8 mouse cellular contexts compared by ENCODE assay signal in genomic region chr3:51583574-51584391, GRCm38 (mm10). TPM values are rescaled to one million over a fixed set of nuclear protein-coding genes. Genes with fewer than 3 reads are reported as not detected.
DNase-seq lines count a peak whose midpoint lies in the region; ATAC-seq and TF ChIP-seq lines count a peak whose summit lies in the region.

No protein-coding gene starts in this region.

- no peak for TF ChIP-seq POLR2A in MEL (IDR thresholded peaks at IDR 0.05; ENCODE audit: control insufficient read depth in 1 of 2, insufficient read depth in 1 of 2, low read depth in 1 of 2, low read length in 2 of 2, poor library complexity in 1 of 2)

- peak; percentile 93 for TF ChIP-seq RAD21 in MEL (IDR thresholded peaks at IDR 0.05; ENCODE audit: low read depth, low read length)

- no peaks in the 10 kb centered on the region for H3K79me2 ChIP-seq in MEL (ENCODE audit: control insufficient read depth, insufficient read depth, low read length, poor library complexity)

- H3K9ac ChIP-seq in MEL (ENCODE audit: control insufficient read depth, low read depth, low read length, poor library complexity, severe bottlenecking): no peak overlapping the region
- H3K9ac ChIP-seq in hindbrain, embryonic 11.5 days (ENCODE audit: low read depth, low read length): no peak overlapping the region

- no peaks in the 10 kb centered on the region for H3K9me3 ChIP-seq in MEL (replicated peaks; ENCODE audit: insufficient read depth, low read length)
- no peaks in the 10 kb centered on the region for H3K9me3 ChIP-seq in hindbrain, embryonic 11.5 days (ENCODE audit: control insufficient read depth, low read length)

- DNase-seq in MEL (ENCODE audit: low read depth, low spot score): peak; percentile 80
- DNase-seq in cerebellum, adult 18-20 months: peak; percentile 82 to 84
- DNase-seq in frontal cortex, adult 2 months (ENCODE audit: extremely low spot score in 1 of 2, low spot score in 1 of 2): peak; percentile 69 to 95
- DNase-seq in hindbrain, embryonic 11.5 days (ENCODE audit: low spot score): peak; percentile 88
- DNase-seq in layer of hippocampus, adult 8-10 months (ENCODE audit: low spot score in 2 of 2): peak; percentile 62 to 89
- peak; percentile 86 for DNase-seq in lung, postnatal 25 days (ENCODE audit: low spot score)
- DNase-seq in retina, postnatal 1 day: peak; percentile 88
- peak; percentile 54 to 66 for DNase-seq in urinary bladder, adult 18-20 months (ENCODE audit: low spot score in 2 of 2)

- no peak overlapping the region for H3K4me2 ChIP-seq in hindbrain, embryonic 11.5 days (replicated peaks; ENCODE audit: low read depth, low read length)

- 25% methylated on average over 18 of the region's 18 CpGs for WGBS in hindbrain, embryonic 11.5 days

- peak; percentile 72 to 98 (median 82) for TF ChIP-seq CTCF in MEL (IDR thresholded peaks at IDR 0.05 in 2 of 3, conservative IDR thresholded peaks at IDR 0.05 in 1 of 3; ENCODE audit: control insufficient read depth in 1 of 3, insufficient read depth in 1 of 3, low read depth in 2 of 3, low read length in 3 of 3, poor library complexity in 1 of 3, severe bottlenecking in 1 of 3)

- TF ChIP-seq EP300 in MEL (IDR thresholded peaks at IDR 0.05; ENCODE audit: low read depth in 1 of 2, low read length in 2 of 2): no peak

- no peak overlapping the region for H3K27ac ChIP-seq in MEL (ENCODE audit: control insufficient read depth, low read depth, low read length)
- H3K27ac ChIP-seq in hindbrain, embryonic 11.5 days (ENCODE audit: low read depth, low read length): no peak overlapping the region

- ATAC-seq in hindbrain, embryonic 11.5 days (ENCODE audit: low FRiP score): peak; percentile 80

- peaks cover 0 to under 1% of the 10 kb centered on the region in 2 experiments; a peak in 1 of 4 replicates for H3K36me3 ChIP-seq in MEL (ENCODE audit: control insufficient read depth in 1 of 2, insufficient read depth in 2 of 2, low read length in 2 of 2)
- H3K36me3 ChIP-seq in hindbrain, embryonic 11.5 days (ENCODE audit: control insufficient read depth, insufficient read depth, low read length): no peaks in the 10 kb centered on the region

- H3K27me3 ChIP-seq in MEL (ENCODE audit: control insufficient read depth in 1 of 2, insufficient read depth in 2 of 2, low read length in 2 of 2): peaks cover 0 to 1% of the 10 kb centered on the region in 2 experiments; a peak in 1 of 4 replicates
- H3K27me3 ChIP-seq in hindbrain, embryonic 11.5 days (ENCODE audit: control insufficient read depth, insufficient read depth, low read length): no peaks in the 10 kb centered on the region

- peaks cover 0 to 1% of the 10 kb centered on the region in 2 experiments; a peak in 2 of 4 replicates for H3K4me1 ChIP-seq in MEL (ENCODE audit: control insufficient read depth in 1 of 2, insufficient read depth in 2 of 2, low read length in 2 of 2)
- no peaks in the 10 kb centered on the region for H3K4me1 ChIP-seq in hindbrain, embryonic 11.5 days (replicated peaks; ENCODE audit: control insufficient read depth, insufficient read depth, low read length)

- H3K4me3 ChIP-seq in MEL (ENCODE audit: control insufficient read depth in 1 of 2, insufficient read depth in 1 of 2, low read depth in 2 of 2, low read length in 2 of 2): no peak overlapping the region
- H3K4me3 ChIP-seq in hindbrain, embryonic 11.5 days (ENCODE audit: low read depth, low read length): no peak overlapping the region

TF ChIP-seq in MEL, 35 proteins besides CTCF, POLR2A, EP300 and RAD21:
- 0 out of 2 replicates have a peak, but pooled peaks have one; percentile 15 for TF ChIP-seq MYC (IDR thresholded peaks at IDR 0.05; ENCODE audit: low read depth, low read length)
- TF ChIP-seq SMC3 (IDR thresholded peaks at IDR 0.05; ENCODE audit: low read depth, low read length): peak; percentile 94
- TF ChIP-seq ZC3H11A (IDR thresholded peaks at IDR 0.05; ENCODE audit: low read depth, low read length): peak; percentile 95
- no peak for TF ChIP-seq JUND (IDR thresholded peaks at IDR 0.05; ENCODE audit: low read depth, low read length)
- TF ChIP-seq ZNF384 (IDR thresholded peaks at IDR 0.05; ENCODE audit: low read depth, low read length): no peak

RNA-seq across cellular contexts. Expression of gene Setd7, which starts 23.1 kb away (rescaled TPM):
- 8.4 and 11.3 TPM in 2 replicates for total RNA-seq in MEL (2012; rRNA removed)
- polyA plus RNA-seq in MEL (2012; ENCODE audit: insufficient read depth in 1 of 2, insufficient read length in 2 of 2, low read depth in 1 of 2, low replicate concordance in 2 of 2, missing spikeins in 1 of 2): 10 to 100 TPM; 15.3 to 37.9 TPM
- polyA plus RNA-seq in frontal cortex, adult 2 months (2012; rRNA removed): 62.2 and 69.3 TPM in 2 replicates
- 4.0 and 8.2 TPM in 2 replicates for polyA plus RNA-seq in hindbrain, embryonic 11.5 days (2014; fragmentation: Nextera tagmentation; extraction: Ambion mirVana)
- 100 to 1,000 TPM; 108 to 152 (median 132) TPM for total RNA-seq in layer of hippocampus, adult 8-10 months (2022)
